Mouse (Mus musculus) heart, embryonic 15.5 days (tissue): ENCODE data around the gene Hnrnpul2. TPM values are rescaled to one million over a fixed set of nuclear protein-coding genes. Genes with fewer than 3 reads are reported as not detected.

Experiments used
- ATAC-seq: fragments of 200-750 bp; cut with Nextera tagmentation; replicated peaks from 2 replicates; pipeline ENCODE4 v1.8.0; 2017; ENCODE audit warnings: low read depth, moderate TSS enrichment; ENCODE audit not compliant: insufficient number of reproducible peaks, insufficient read depth, low FRiP score
- H3K27ac ChIP-seq: fragments of 300-500 bp; sonication (generic); 2 replicates; pipeline ENCODE4 v1.5.1; 2015; ENCODE audit warnings: mild to moderate bottlenecking, inconsistent platforms
- H3K27me3 ChIP-seq: fragments of 300-500 bp; sonication (generic); 2 replicates; pipeline ENCODE4 v1.6.1; 2015; ENCODE audit warnings: inconsistent platforms
- H3K36me3 ChIP-seq: fragments of 300-500 bp; sonication (generic); 2 replicates; pipeline ENCODE4 v1.6.1; 2015; ENCODE audit warnings: mild to moderate bottlenecking, inconsistent platforms
- H3K4me1 ChIP-seq: fragments of 300-500 bp; sonication (generic); replicated peaks from 2 replicates; pipeline ENCODE4 v1.6.1; 2015; ENCODE audit warnings: inconsistent platforms
- H3K4me2 ChIP-seq: fragments of 300-500 bp; sonication (generic); 2 replicates; pipeline ENCODE4 v1.6.1; 2015; ENCODE audit warnings: inconsistent platforms, mild to moderate bottlenecking, moderate library complexity
- H3K4me3 ChIP-seq: fragments of 300-500 bp; sonication (generic); 2 replicates; pipeline ENCODE4 v1.5.1; 2015; ENCODE audit warnings: mild to moderate bottlenecking, inconsistent platforms
- H3K9ac ChIP-seq: fragments of 300-500 bp; sonication (generic); 2 replicates; pipeline ENCODE4 v1.6.1; 2015; ENCODE audit warnings: mild to moderate bottlenecking, inconsistent platforms
- H3K9me3 ChIP-seq: fragments of 300-500 bp; sonication (generic); replicated peaks from 2 replicates; pipeline ENCODE4 v1.6.1; 2016; ENCODE audit warnings: inconsistent platforms
- WGBS: fragments of 180-500 bp; shearing (Covaris S2); methylation state at CpG from one replicate; pipeline ENCODE4 v1.1.7; 2015; ENCODE audit warnings: mixed read lengths; 5-methylcytosine and 5-hydroxymethylcytosine counted together
- polyA plus RNA-seq: library from polyadenylated mRNA; unstranded; fragments of >200 nt; fragmentation: Nextera tagmentation; extraction: Ambion mirVana; gene quantifications from 2 replicates; pipeline ENCODE4 v1.2.1, GENCODE M21; 2015

Hnrnpul2 gene
- 2.6 and 3.1 TPM in 2 replicates for polyA plus RNA-seq

GRCm38 (mm10) chr19:8819596-8820423 is at the start of gene Hnrnpul2:
Gene Hnrnpul2, plus strand, starts transcription at chr19:8820010.
- Histone ChIP-seq H3K4me2 (peak within 1 kb of the TSS; percentile 83), H3K9ac (peak within 1 kb of the TSS; percentile 95), H3K4me1 (peaks cover 37% of the 10 kb centered on the region), H3K36me3 (peaks cover 28% of the 10 kb centered on the region), H3K9me3 (no peaks in the 10 kb centered on the region), H3K27ac (peak within 1 kb of the TSS; percentile 99), H3K4me3 (peak within 1 kb of the TSS; percentile 91), H3K27me3 (no peaks in the 10 kb centered on the region)
- WGBS, result under 1% methylated on average over 81 of the region's 83 CpGs
- ATAC-seq, result peak; percentile 95

- ATAC-seq, result 0 out of 2 replicates have a peak, but pooled peaks have one; percentile 6
Measured at GRCm38 (mm10) chr19:8770567-8771270, 49.1 kb upstream of the Hnrnpul2 start, which contains the start of gene Tmem223. Gene Tmem223, plus strand, starts transcription at chr19:8770996.

GRCm38 (mm10) chr19:8772996-8773395 is 46.8 kb upstream of the Hnrnpul2 start:
- H3K27me3 ChIP-seq, result no peaks in the 10 kb centered on the region
- no peak for ATAC-seq
- peak overlapping the region; percentile 100; the same call in 1 of the 2 replicates for H3K27ac ChIP-seq
- peak overlapping the region; percentile 91; the same call in 1 of the 2 replicates for H3K4me2 ChIP-seq
- peaks cover 33% of the 10 kb centered on the region for H3K36me3 ChIP-seq
- H3K9me3 ChIP-seq, result no peaks in the 10 kb centered on the region
- H3K9ac ChIP-seq, result no peak overlapping the region
- peak overlapping the region; percentile 89 for H3K4me3 ChIP-seq
- 64% methylated on average over 5 of the region's 5 CpGs for WGBS
- H3K4me1 ChIP-seq, result peaks cover 30% of the 10 kb centered on the region

More at GRCm38 (mm10) chr19:8770567-8771270, 49.1 kb upstream of the Hnrnpul2 start, which contains the start of gene Tmem223:
- Histone ChIP-seq H3K36me3 (peaks cover 51% of the 10 kb centered on the region), H3K9me3 (no peaks in the 10 kb centered on the region), H3K4me3 (peak within 1 kb of the TSS; percentile 72), H3K27me3 (no peaks in the 10 kb centered on the region), H3K27ac (peak within 1 kb of the TSS; percentile 86), H3K4me2 (peak within 1 kb of the TSS; percentile 72), H3K4me1 (peaks cover 28% of the 10 kb centered on the region), H3K9ac (peak within 1 kb of the TSS; percentile 83)
- WGBS, result 13% methylated on average over 29 of the region's 29 CpGs

DNA sequence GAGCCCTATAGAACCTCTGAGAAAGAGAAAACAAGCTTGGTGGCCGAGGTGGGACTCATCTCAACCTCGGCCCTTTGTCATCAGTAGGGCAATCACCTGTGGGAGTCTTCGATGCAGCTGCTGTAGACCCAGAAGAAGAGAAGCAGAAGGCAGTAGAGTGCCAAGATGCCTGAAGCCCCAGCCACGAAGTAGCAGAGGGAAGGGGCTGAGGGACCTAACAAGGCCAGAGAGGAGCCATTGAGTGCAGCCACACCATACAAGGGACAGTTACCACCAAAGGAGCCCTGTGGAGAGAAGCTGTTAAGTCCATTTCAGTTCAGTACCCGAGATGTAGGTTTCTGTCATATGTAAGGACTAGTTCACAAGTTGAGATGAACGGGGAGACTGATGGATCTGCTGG is 46.4 kb upstream of the Hnrnpul2 start:
- peak overlapping the region; percentile 91 for H3K4me2 ChIP-seq
- no peaks in the 10 kb centered on the region for H3K9me3 ChIP-seq
- 41% methylated on average over 6 of the region's 6 CpGs for WGBS
- peak overlapping the region; percentile 89 for H3K4me3 ChIP-seq
- H3K27me3 ChIP-seq, result no peaks in the 10 kb centered on the region
- H3K9ac ChIP-seq, result peak overlapping the region; percentile 96
- peak overlapping the region; percentile 100 for H3K27ac ChIP-seq
- peaks cover 33% of the 10 kb centered on the region for H3K36me3 ChIP-seq
- no peak for ATAC-seq
- H3K4me1 ChIP-seq, result peaks cover 30% of the 10 kb centered on the region

- peak; percentile 88 for ATAC-seq
- H3K4me2 ChIP-seq, result peak within 1 kb of the TSS; percentile 91
- no peaks in the 10 kb centered on the region for H3K27me3 ChIP-seq
- H3K36me3 ChIP-seq, result peaks cover 28% of the 10 kb centered on the region
- H3K9ac ChIP-seq, result peak within 1 kb of the TSS; percentile 96
- peak within 1 kb of the TSS; percentile 89 for H3K4me3 ChIP-seq
- WGBS, result under 1% methylated on average over 62 of the region's 68 CpGs
- peaks cover 30% of the 10 kb centered on the region for H3K4me1 ChIP-seq
- peak within 1 kb of the TSS; percentile 100 for H3K27ac ChIP-seq
- no peaks in the 10 kb centered on the region for H3K9me3 ChIP-seq
Measured at GRCm38 (mm10) chr19:8774086-8774835, 45.5 kb upstream of the Hnrnpul2 start, which contains the start of gene Tmem179b. Gene Tmem179b, minus strand, starts transcription at chr19:8774467.

GRCm38 (mm10) chr19:8774951-8775421 is 44.8 kb upstream of the Hnrnpul2 start:
- peaks cover 21% of the 10 kb centered on the region for H3K36me3 ChIP-seq
- no peak; the same call in 1 of the 2 replicates for ATAC-seq

GRCm38 (mm10) chr19:8786008-8786781 is 33.6 kb upstream of the Hnrnpul2 start, which contains the start of gene Taf6l:
Gene Taf6l, minus strand, starts transcription at chr19:8786417.
- Histone ChIP-seq H3K36me3 (peaks cover 24% of the 10 kb centered on the region), H3K27me3 (no peaks in the 10 kb centered on the region), H3K4me1 (peaks cover 12% of the 10 kb centered on the region), H3K4me3 (peak within 1 kb of the TSS; percentile 76), H3K4me2 (peak within 1 kb of the TSS; percentile 69), H3K9ac (peak within 1 kb of the TSS; percentile 68), H3K9me3 (no peaks in the 10 kb centered on the region), H3K27ac (peak within 1 kb of the TSS; percentile 83)
- ATAC-seq, result peak; percentile 98
- 1% methylated on average over 32 of the region's 32 CpGs for WGBS

More at GRCm38 (mm10) chr19:8774951-8775421, 44.8 kb upstream of the Hnrnpul2 start:
- 5% methylated on average over 20 of the region's 20 CpGs for WGBS
- no peaks in the 10 kb centered on the region for H3K9me3 ChIP-seq
- peak overlapping the region; percentile 96 for H3K9ac ChIP-seq
- H3K4me1 ChIP-seq, result peaks cover 30% of the 10 kb centered on the region
- H3K4me2 ChIP-seq, result peak overlapping the region; percentile 91
- peak overlapping the region; percentile 100 for H3K27ac ChIP-seq
- H3K4me3 ChIP-seq, result peak overlapping the region; percentile 89
- H3K27me3 ChIP-seq, result no peaks in the 10 kb centered on the region

- Histone ChIP-seq H3K9me3 (no peaks in the 10 kb centered on the region), H3K4me2 (no peak overlapping the region), H3K27ac (no peak overlapping the region), H3K27me3 (no peaks in the 10 kb centered on the region), H3K36me3 (peaks cover 18% of the 10 kb centered on the region), H3K4me3 (no peak overlapping the region), H3K4me1 (peaks cover 12% of the 10 kb centered on the region), H3K9ac (no peak overlapping the region)
- no peak for ATAC-seq
- 43% methylated on average over 3 of the region's 3 CpGs for WGBS
Measured at GRCm38 (mm10) chr19:8788521-8788920, 31.3 kb upstream of the Hnrnpul2 start.

- no peaks in the 10 kb centered on the region for H3K27me3 ChIP-seq
- WGBS, result 38% methylated on average over 1 of the region's 1 CpGs
- H3K36me3 ChIP-seq, result peaks cover 24% of the 10 kb centered on the region
- H3K4me1 ChIP-seq, result peaks cover 12% of the 10 kb centered on the region
- H3K4me2 ChIP-seq, result no peak overlapping the region
- no peak overlapping the region for H3K9ac ChIP-seq
- no peak overlapping the region for H3K27ac ChIP-seq
- H3K4me3 ChIP-seq, result no peak overlapping the region
- no peak for ATAC-seq
- H3K9me3 ChIP-seq, result no peaks in the 10 kb centered on the region
Measured at GRCm38 (mm10) chr19:8789171-8789570, 30.6 kb upstream of the Hnrnpul2 start.

- Histone ChIP-seq H3K27ac (no peak overlapping the region), H3K4me3 (no peak overlapping the region), H3K27me3 (no peaks in the 10 kb centered on the region), H3K4me1 (peaks cover 10% of the 10 kb centered on the region), H3K9me3 (no peaks in the 10 kb centered on the region), H3K4me2 (no peak overlapping the region), H3K9ac (no peak overlapping the region), H3K36me3 (peaks cover 34% of the 10 kb centered on the region)
- WGBS, result 72% methylated on average over 7 of the region's 7 CpGs
- ATAC-seq, result no peak
Measured at GRCm38 (mm10) chr19:8790171-8790570, 29.6 kb upstream of the Hnrnpul2 start.
